Mouse (Mus musculus): ENCODE measurements at regions not wholly inside any gene's neighbourhood (a gene's known extent, or its start where the extent isn't known, plus 50 kb on each side); places are given as distances from the start of the nearest gene placed in this dataset.
"Not testable (repeated sequence)": the region's sequence is repeated elsewhere in the genome, so short reads cannot be mapped to it uniquely, and the experiment has no call there.

GRCm38 (mm10) chr11:24314046-24314445 is 236.2 kb downstream of the Bcl11a start:
- H3K36me3 ChIP-seq (ENCODE audit: insufficient read depth, low read length), result no peaks in the 10 kb centered on the region
- H3K27ac ChIP-seq (ENCODE audit: low read length), result no peak overlapping the region
- TF ChIP-seq EP300 (IDR thresholded peaks at IDR 0.05), result no peak
- no peak for TF ChIP-seq CTCF (IDR thresholded peaks at IDR 0.05)
- DNase-seq (ENCODE audit: low spot score) (no peak), ATAC-seq (no peak)
- 80% methylated on average over 1 of the region's 1 CpGs for WGBS
- no peak overlapping the region for H3K4me2 ChIP-seq (replicated peaks; ENCODE audit: low read depth, low read length)
- H3K4me3 ChIP-seq (ENCODE audit: low read depth, low read length), result no peak overlapping the region
- H3K4me1 ChIP-seq (ENCODE audit: insufficient read depth, low read depth, low read length), result no peaks in the 10 kb centered on the region
- H3K9me3 ChIP-seq (ENCODE audit: low read length), result no peaks in the 10 kb centered on the region
- H3K27me3 ChIP-seq (replicated peaks; ENCODE audit: insufficient read depth, low read length), result no peaks in the 10 kb centered on the region
- H3K9ac ChIP-seq (replicated peaks; ENCODE audit: low read depth), result no peak overlapping the region

GRCm38 (mm10) chr11:24315582-24315981 is 237.7 kb downstream of the Bcl11a start:
- Histone ChIP-seq H3K36me3 (ENCODE audit: insufficient read depth, low read length) (no peaks in the 10 kb centered on the region), H3K4me1 (ENCODE audit: insufficient read depth, low read depth, low read length) (no peaks in the 10 kb centered on the region), H3K4me3 (ENCODE audit: low read depth, low read length) (no peak overlapping the region), H3K4me2 (replicated peaks; ENCODE audit: low read depth, low read length) (no peak overlapping the region), H3K9me3 (ENCODE audit: low read length) (no peaks in the 10 kb centered on the region), H3K27me3 (replicated peaks; ENCODE audit: insufficient read depth, low read length) (no peaks in the 10 kb centered on the region), H3K9ac (replicated peaks; ENCODE audit: low read depth) (no peak overlapping the region), H3K27ac (ENCODE audit: low read length) (no peak overlapping the region)
- DNase-seq (ENCODE audit: low spot score) (no peak), ATAC-seq (no peak)
- TF ChIP-seq CTCF (IDR thresholded peaks at IDR 0.05) (no peak), EP300 (IDR thresholded peaks at IDR 0.05) (no peak)
- WGBS, result 77% methylated on average over 3 of the region's 3 CpGs

DNA sequence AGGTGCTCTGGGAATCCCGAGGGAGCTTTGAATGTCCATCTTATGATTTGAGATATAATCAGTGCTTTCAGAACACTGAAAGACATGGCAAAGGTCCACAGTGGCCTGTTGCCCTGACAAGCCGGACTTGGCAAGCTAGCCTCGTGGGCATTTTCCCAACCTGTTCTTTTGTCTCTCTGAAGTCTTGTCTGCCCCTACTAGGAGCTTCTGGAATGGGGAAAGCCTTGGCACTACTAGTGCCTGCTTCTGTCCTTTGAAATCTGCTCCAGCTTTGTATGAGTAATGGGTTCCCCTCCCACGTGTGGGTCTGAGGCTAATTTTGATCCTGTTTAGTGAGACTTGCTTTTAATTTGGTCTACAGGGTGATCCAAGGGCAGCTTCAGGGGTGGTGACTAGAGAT is 238.3 kb downstream of the Bcl11a start:
- H3K4me1 ChIP-seq (ENCODE audit: insufficient read depth, low read depth, low read length), result no peaks in the 10 kb centered on the region
- 71% methylated on average over 4 of the region's 4 CpGs for WGBS
- H3K27ac ChIP-seq (ENCODE audit: low read length), result no peak overlapping the region
- no peak overlapping the region for H3K9ac ChIP-seq (replicated peaks; ENCODE audit: low read depth)
- DNase-seq (ENCODE audit: low spot score) (no peak), ATAC-seq (no peak)
- H3K36me3 ChIP-seq (ENCODE audit: insufficient read depth, low read length), result no peaks in the 10 kb centered on the region
- no peaks in the 10 kb centered on the region for H3K27me3 ChIP-seq (replicated peaks; ENCODE audit: insufficient read depth, low read length)
- no peaks in the 10 kb centered on the region for H3K9me3 ChIP-seq (ENCODE audit: low read length)
- H3K4me3 ChIP-seq (ENCODE audit: low read depth, low read length), result no peak overlapping the region
- TF ChIP-seq CTCF (IDR thresholded peaks at IDR 0.05) (no peak), EP300 (IDR thresholded peaks at IDR 0.05) (no peak)
- H3K4me2 ChIP-seq (replicated peaks; ENCODE audit: low read depth, low read length), result no peak overlapping the region

DNA sequence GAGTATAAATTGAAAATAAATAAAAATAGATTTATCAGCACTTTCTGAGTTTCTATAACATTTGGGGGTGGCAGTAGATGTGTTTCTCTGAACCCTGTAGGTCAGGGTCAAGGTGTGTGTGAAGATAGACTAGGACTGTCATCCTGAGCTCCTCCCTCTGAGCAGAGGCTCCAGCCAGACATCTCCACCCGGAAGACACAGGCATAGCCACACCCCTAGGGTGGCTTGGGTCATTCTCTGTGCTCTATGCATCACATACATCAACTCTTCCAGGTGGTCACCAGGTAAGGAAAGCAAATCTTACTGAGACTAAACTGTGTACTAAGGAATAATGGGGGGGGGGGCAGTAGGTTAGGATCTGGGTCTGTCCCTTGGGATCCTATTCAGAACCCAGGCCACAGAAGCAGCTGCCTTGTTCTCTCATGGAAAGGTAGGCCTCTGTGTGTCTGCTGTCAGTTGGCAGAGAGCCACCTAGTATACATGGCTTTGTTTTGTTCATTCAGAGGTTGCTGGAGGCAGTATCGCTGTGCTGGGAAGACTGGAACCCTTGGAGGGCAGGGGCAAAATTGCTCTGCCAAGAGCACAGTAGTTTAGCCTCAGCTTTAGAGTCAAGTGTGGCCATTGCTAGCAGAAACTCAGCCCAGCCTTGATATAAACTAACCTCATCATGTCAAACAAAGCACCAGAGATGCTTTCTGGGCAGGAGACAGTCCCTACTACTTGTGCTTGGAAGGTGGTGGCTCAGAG is 240.3 kb downstream of the Bcl11a start:
- no peak overlapping the region for H3K9ac ChIP-seq (replicated peaks; ENCODE audit: low read depth)
- DNase-seq (ENCODE audit: low spot score) (no peak), ATAC-seq (no peak)
- H3K9me3 ChIP-seq (ENCODE audit: low read length), result no peaks in the 10 kb centered on the region
- TF ChIP-seq CTCF (IDR thresholded peaks at IDR 0.05), result no peak
- no peak for TF ChIP-seq EP300 (IDR thresholded peaks at IDR 0.05)
- no peak overlapping the region for H3K4me3 ChIP-seq (ENCODE audit: low read depth, low read length)
- WGBS, result 62% methylated on average over 2 of the region's 2 CpGs
- H3K27me3 ChIP-seq (replicated peaks; ENCODE audit: insufficient read depth, low read length), result no peaks in the 10 kb centered on the region
- no peak overlapping the region for H3K4me2 ChIP-seq (replicated peaks; ENCODE audit: low read depth, low read length)
- no peaks in the 10 kb centered on the region for H3K4me1 ChIP-seq (ENCODE audit: insufficient read depth, low read depth, low read length)
- no peak overlapping the region for H3K27ac ChIP-seq (ENCODE audit: low read length)
- no peaks in the 10 kb centered on the region for H3K36me3 ChIP-seq (ENCODE audit: insufficient read depth, low read length)

- TF ChIP-seq EP300 (IDR thresholded peaks at IDR 0.05) (no peak), CTCF (IDR thresholded peaks at IDR 0.05) (no peak)
- ATAC-seq (no peak), DNase-seq (ENCODE audit: low spot score) (no peak)
These were observed 241.4 kb downstream of the Bcl11a start for GRCm38 (mm10) chr11:24319222-24319621.

DNA sequence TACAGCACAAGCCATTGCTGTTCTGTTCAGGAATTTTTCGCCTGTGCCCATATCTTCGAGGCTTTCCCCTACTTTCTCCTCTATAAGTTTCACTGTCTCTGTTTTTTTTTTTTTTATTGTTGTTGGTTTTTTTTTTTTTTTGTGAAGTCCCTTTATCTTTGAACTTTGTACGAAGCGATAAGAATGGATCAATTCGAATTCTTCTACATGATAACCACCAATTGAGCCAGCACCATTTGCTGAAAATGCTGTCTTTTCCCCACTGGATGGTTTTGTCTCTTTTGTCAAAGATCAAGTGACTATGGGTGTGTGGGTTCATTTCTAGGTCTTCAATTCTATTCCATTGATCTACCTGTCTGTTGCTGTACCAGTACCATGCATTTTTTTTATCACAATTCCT is 244.6 kb downstream of the Bcl11a start:
- H3K9me3 ChIP-seq (ENCODE audit: low read length); ATAC-seq; H3K4me3 ChIP-seq (ENCODE audit: low read depth, low read length); H3K4me2 ChIP-seq (replicated peaks; ENCODE audit: low read depth, low read length); H3K27me3 ChIP-seq (replicated peaks; ENCODE audit: insufficient read depth, low read length); H3K36me3 ChIP-seq (ENCODE audit: insufficient read depth, low read length); H3K27ac ChIP-seq (ENCODE audit: low read length); H3K9ac ChIP-seq (replicated peaks; ENCODE audit: low read depth); H3K4me1 ChIP-seq (ENCODE audit: insufficient read depth, low read depth, low read length); DNase-seq (ENCODE audit: low spot score): not testable (repeated sequence)
- 86% methylated on average over 5 of the region's 5 CpGs for WGBS

More at GRCm38 (mm10) chr11:24319222-24319621, 241.4 kb downstream of the Bcl11a start:
- H3K9ac ChIP-seq (replicated peaks; ENCODE audit: low read depth), result no peak overlapping the region
- H3K36me3 ChIP-seq (ENCODE audit: insufficient read depth, low read length), result no peaks in the 10 kb centered on the region
- no peaks in the 10 kb centered on the region for H3K4me1 ChIP-seq (ENCODE audit: insufficient read depth, low read depth, low read length)
- H3K27ac ChIP-seq (ENCODE audit: low read length), result no peak overlapping the region
- H3K27me3 ChIP-seq (replicated peaks; ENCODE audit: insufficient read depth, low read length), result no peaks in the 10 kb centered on the region
- H3K4me3 ChIP-seq (ENCODE audit: low read depth, low read length), result no peak overlapping the region
- no peaks in the 10 kb centered on the region for H3K9me3 ChIP-seq (ENCODE audit: low read length)
- H3K4me2 ChIP-seq (replicated peaks; ENCODE audit: low read depth, low read length), result no peak overlapping the region
- WGBS, result 74% methylated on average over 3 of the region's 3 CpGs

GRCm38 (mm10) chr11:24328481-24328880 is 250.6 kb downstream of the Bcl11a start:
- H3K4me1 ChIP-seq (ENCODE audit: insufficient read depth, low read depth, low read length), result no peaks in the 10 kb centered on the region
- no peaks in the 10 kb centered on the region for H3K9me3 ChIP-seq (ENCODE audit: low read length)
- TF ChIP-seq CTCF (IDR thresholded peaks at IDR 0.05) (no peak), EP300 (IDR thresholded peaks at IDR 0.05) (no peak)
- H3K4me2 ChIP-seq (replicated peaks; ENCODE audit: low read depth, low read length), result no peak overlapping the region
- H3K9ac ChIP-seq (replicated peaks; ENCODE audit: low read depth), result no peak overlapping the region
- H3K36me3 ChIP-seq (ENCODE audit: insufficient read depth, low read length), result no peaks in the 10 kb centered on the region
- H3K27ac ChIP-seq (ENCODE audit: low read length), result no peak overlapping the region
- no peaks in the 10 kb centered on the region for H3K27me3 ChIP-seq (replicated peaks; ENCODE audit: insufficient read depth, low read length)
- DNase-seq (ENCODE audit: low spot score), result no peak
- WGBS, result 31% methylated on average over 4 of the region's 4 CpGs
- H3K4me3 ChIP-seq (ENCODE audit: low read depth, low read length), result no peak overlapping the region
- ATAC-seq, result no peak

Data from lung, postnatal 0 days (tissue).